ENCODE assay signal across 23 mouse cellular contexts in genomic region chr15:63687852-63688251, GRCm38 (mm10).
DNase-seq lines count a peak whose midpoint lies in the region; ATAC-seq lines count a peak whose summit lies in the region.
"Had no signal": no experiment of that assay in that cellular context is flagged by ENCODE, and none has a peak within 500 bp of the region (broad histone marks: within the 10 kb centered on the region; RNA-seq: fewer than 3 reads in every experiment).

No protein-coding gene starts in this region.

- no peak for DNase-seq in limb, embryonic 10.5 days (ENCODE audit: low spot score)
- no peak for DNase-seq in liver
- no peak for DNase-seq in right cerebral cortex, postnatal 14 days
- DNase-seq: adrenal gland, adult 8-10 months; adrenal gland, postnatal 14 days; adrenal gland, postnatal 36 days; B cell, adult 2 months; cerebellum, adult 11-12 months; cerebellum, adult 2 months; cerebellum, adult 9-10 months; cerebellum, postnatal 10 days; cerebellum, postnatal 25 days had no signal

- WGBS in limb, embryonic 13.5 days: 87% methylated on average over 1 of the region's 1 CpGs
- 93% methylated on average over 1 of the region's 1 CpGs for WGBS in limb, embryonic 10.5 days
- WGBS in liver, embryonic 12.5 days (ENCODE audit: insufficient replicate concordance): 73% methylated on average over 1 of the region's 1 CpGs

- H3K9ac ChIP-seq in limb, embryonic 13.5 days: no peak overlapping the region
- no peak overlapping the region for H3K9ac ChIP-seq in liver, embryonic 12.5 days
- H3K9ac ChIP-seq: embryonic facial prominence, embryonic 12.5 days; forebrain, embryonic 13.5 days; forebrain, embryonic 15.5 days had no signal

- no peaks in the 10 kb centered on the region for H3K36me3 ChIP-seq in limb, embryonic 13.5 days
- no peaks in the 10 kb centered on the region for H3K36me3 ChIP-seq in limb, embryonic 10.5 days
- no peaks in the 10 kb centered on the region for H3K36me3 ChIP-seq in liver, embryonic 12.5 days
- H3K36me3 ChIP-seq: embryonic facial prominence, embryonic 10.5 days; embryonic facial prominence, embryonic 12.5 days; forebrain, embryonic 15.5 days; G1E had no signal

- H3K27me3 ChIP-seq in limb, embryonic 13.5 days: no peaks in the 10 kb centered on the region
- no peaks in the 10 kb centered on the region for H3K27me3 ChIP-seq in limb, embryonic 10.5 days (ENCODE audit: low read depth, poor library complexity, severe bottlenecking)
- no peaks in the 10 kb centered on the region for H3K27me3 ChIP-seq in liver, embryonic 12.5 days (replicated peaks)
- H3K27me3 ChIP-seq: CH12.LX; embryonic facial prominence, embryonic 12.5 days; forebrain, embryonic 13.5 days; forebrain, embryonic 15.5 days; Patski had no signal

- no peak overlapping the region for H3K4me2 ChIP-seq in limb, embryonic 13.5 days (replicated peaks)
- H3K4me2 ChIP-seq in liver, embryonic 12.5 days: no peak overlapping the region
- H3K4me2 ChIP-seq: embryonic facial prominence, embryonic 12.5 days; forebrain, embryonic 13.5 days; forebrain, embryonic 15.5 days had no signal

- no peak for ATAC-seq in limb, embryonic 13.5 days (ENCODE audit: low FRiP score, low read depth)
- ATAC-seq in liver, embryonic 12.5 days: peak; percentile 61; the same call in 1 of the 2 replicates
- ATAC-seq: activated CD4-positive, CD25-positive, alpha-beta regulatory T cell, adult 4 months; CD4-positive, CD25-positive, alpha-beta regulatory T cell, adult 4 months; forebrain, embryonic 13.5 days; forebrain, embryonic 15.5 days; Patski had no signal

- no peak overlapping the region for H3K4me3 ChIP-seq in limb, embryonic 13.5 days
- H3K4me3 ChIP-seq in limb, embryonic 10.5 days: no peak overlapping the region
- H3K4me3 ChIP-seq in liver, embryonic 12.5 days: no peak overlapping the region
- H3K4me3 ChIP-seq: embryonic facial prominence, embryonic 10.5 days; embryonic facial prominence, embryonic 12.5 days; forebrain, embryonic 13.5 days; forebrain, embryonic 15.5 days had no signal

- H3K4me1 ChIP-seq in limb, embryonic 13.5 days: no peaks in the 10 kb centered on the region; the same call in 1 of the 2 replicates
- H3K4me1 ChIP-seq in limb, embryonic 10.5 days: no peaks in the 10 kb centered on the region
- H3K4me1 ChIP-seq in liver, embryonic 12.5 days: peaks cover 13% of the 10 kb centered on the region

- H3K27ac ChIP-seq in limb, embryonic 13.5 days: peak overlapping the region; percentile 4; the same call in 1 of the 2 replicates
- no peak overlapping the region for H3K27ac ChIP-seq in limb, embryonic 10.5 days
- no peak overlapping the region for H3K27ac ChIP-seq in liver, embryonic 12.5 days
- H3K27ac ChIP-seq: embryonic facial prominence, embryonic 10.5 days; embryonic facial prominence, embryonic 12.5 days; forebrain, embryonic 13.5 days; forebrain, embryonic 15.5 days had no signal

- H3K9me3 ChIP-seq in limb, embryonic 13.5 days: no peaks in the 10 kb centered on the region
- H3K9me3 ChIP-seq in limb, embryonic 10.5 days (replicated peaks): no peaks in the 10 kb centered on the region
- no peaks in the 10 kb centered on the region for H3K9me3 ChIP-seq in liver, embryonic 12.5 days (replicated peaks)
- H3K9me3 ChIP-seq: embryonic facial prominence, embryonic 10.5 days; embryonic facial prominence, embryonic 12.5 days; forebrain, embryonic 13.5 days; forebrain, embryonic 15.5 days; G1E had no signal
